Mouse (Mus musculus): Measurements from ENCODE around the gene BC035947. TPM values are rescaled to one million over a fixed set of nuclear protein-coding genes. Genes with fewer than 3 reads are reported as not detected.
"Not testable (repeated sequence)": the region's sequence is repeated elsewhere in the genome, so short reads cannot be mapped to it uniquely, and the experiment has no call there.

The BC035947 gene
- polyA plus RNA-seq, 2 experiments: 0.06 to 0.72 TPM

DNA sequence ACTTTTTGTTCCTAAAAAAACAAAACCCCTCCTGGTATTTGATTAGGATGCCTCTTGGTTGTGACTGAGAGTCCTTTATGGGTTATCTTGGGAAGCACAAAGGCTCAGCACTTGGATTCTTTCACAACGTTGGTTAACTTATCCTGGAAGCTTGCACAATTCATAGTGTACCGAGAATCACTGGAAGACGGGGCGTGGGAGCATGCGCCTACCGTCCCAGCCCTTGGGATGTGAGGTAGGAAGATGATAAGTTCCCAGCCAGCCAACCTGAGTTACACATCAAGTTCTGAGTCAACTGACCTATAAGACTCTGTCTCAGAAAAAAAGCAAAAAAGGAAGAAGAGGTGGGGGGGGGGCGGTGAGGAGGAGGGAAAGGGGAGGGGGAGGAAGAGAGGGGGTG, 6.9 kb upstream of the BC035947 start:
- Histone ChIP-seq H3K9ac (ENCODE audit: low read depth, low read length, severe bottlenecking) (no peak overlapping the region), H3K4me3 (replicated peaks; ENCODE audit: low read length) (no peak overlapping the region), H3K9me3 (ENCODE audit: control insufficient read depth, low read length) (no peaks in the 10 kb centered on the region), H3K36me3 (ENCODE audit: control insufficient read depth, insufficient read depth, low read length) (no peaks in the 10 kb centered on the region), H3K4me2 (replicated peaks; ENCODE audit: low read depth, low read length, severe bottlenecking) (no peak overlapping the region), H3K27me3 (ENCODE audit: control insufficient read depth, insufficient read depth, low read length) (no peaks in the 10 kb centered on the region), H3K27ac (replicated peaks; ENCODE audit: low read depth, low read length) (no peak overlapping the region), H3K4me1 (ENCODE audit: control insufficient read depth, insufficient read depth, low read length) (no peaks in the 10 kb centered on the region)
- DNase-seq (ENCODE audit: low spot score): no peak
- 91% methylated on average over 7 of the region's 7 CpGs for WGBS
- no peak for TF ChIP-seq POLR2A (IDR thresholded peaks at IDR 0.05; ENCODE audit: borderline replicate concordance, extremely low read depth, insufficient read depth, insufficient read length)
- ATAC-seq (ENCODE audit: low FRiP score, low read depth): no peak

DNA sequence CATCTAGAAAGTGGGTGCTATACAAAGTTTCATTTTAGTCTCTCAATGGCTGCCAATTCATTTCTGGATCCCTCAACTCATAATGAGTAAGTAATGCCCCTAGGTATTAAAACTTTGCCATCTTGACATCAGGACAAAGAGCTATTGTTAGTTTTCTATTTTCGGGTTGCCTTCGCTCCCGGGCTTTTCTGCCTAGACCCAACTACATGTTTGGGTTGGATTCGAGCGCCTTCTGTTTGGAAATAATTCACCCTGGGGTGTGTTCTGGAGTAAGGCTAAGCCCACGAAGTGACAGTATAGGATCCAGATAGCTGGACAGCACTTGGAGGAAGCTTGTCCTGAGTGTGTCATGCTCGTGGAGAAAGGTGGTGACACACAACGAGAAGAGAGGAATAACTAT, 798 bp upstream of the BC035947 start:
- no peaks in the 10 kb centered on the region for H3K9me3 ChIP-seq (ENCODE audit: control insufficient read depth, low read length)
- no peaks in the 10 kb centered on the region for H3K36me3 ChIP-seq (ENCODE audit: control insufficient read depth, insufficient read depth, low read length)
- no peak overlapping the region for H3K4me2 ChIP-seq (replicated peaks; ENCODE audit: low read depth, low read length, severe bottlenecking)
- no peak for TF ChIP-seq POLR2A (IDR thresholded peaks at IDR 0.05; ENCODE audit: borderline replicate concordance, extremely low read depth, insufficient read depth, insufficient read length)
- no peak for DNase-seq (ENCODE audit: low spot score)
- H3K4me3 ChIP-seq (replicated peaks; ENCODE audit: low read length): no peak overlapping the region
- H3K27me3 ChIP-seq (ENCODE audit: control insufficient read depth, insufficient read depth, low read length): peaks cover 5% of the 10 kb centered on the region; the same call in 1 of the 2 replicates
- peaks cover 4% of the 10 kb centered on the region; the same call in 1 of the 2 replicates for H3K4me1 ChIP-seq (ENCODE audit: control insufficient read depth, insufficient read depth, low read length)
- WGBS: 80% methylated on average over 8 of the region's 8 CpGs
- no peak overlapping the region for H3K9ac ChIP-seq (ENCODE audit: low read depth, low read length, severe bottlenecking)
- no peak for ATAC-seq (ENCODE audit: low FRiP score, low read depth)
- H3K27ac ChIP-seq (replicated peaks; ENCODE audit: low read depth, low read length): no peak overlapping the region

DNA sequence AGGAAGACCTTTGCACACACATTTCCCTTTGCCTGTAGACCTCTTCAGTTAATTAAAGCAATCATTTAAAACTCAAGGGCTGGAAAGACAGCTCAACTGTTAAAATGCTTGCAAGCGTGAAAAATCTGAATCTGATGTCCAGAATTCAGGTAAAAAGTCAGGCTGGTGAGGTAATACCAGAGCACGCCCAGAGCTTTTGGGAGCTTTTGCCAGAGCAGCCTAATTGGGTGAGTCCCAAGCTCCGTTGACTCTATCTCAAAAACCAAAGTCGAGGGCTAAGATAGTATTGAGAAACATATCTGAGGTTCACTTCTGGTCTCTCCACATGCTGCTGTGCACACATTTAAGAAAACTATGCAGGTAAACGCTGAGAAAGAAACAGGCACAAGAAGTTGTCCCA, 1.1 kb downstream of the BC035947 start, which contains the start of gene Mogat1:
TSS of gene Mogat1 (plus strand) at position 130 of the 400 bp plus-strand sequence.
- no peak for ATAC-seq (ENCODE audit: low FRiP score, low read depth)
- H3K27ac ChIP-seq (replicated peaks; ENCODE audit: low read depth, low read length): no peak within 1 kb of the TSS
- no peak for TF ChIP-seq POLR2A (IDR thresholded peaks at IDR 0.05; ENCODE audit: borderline replicate concordance, extremely low read depth, insufficient read depth, insufficient read length)

DNA sequence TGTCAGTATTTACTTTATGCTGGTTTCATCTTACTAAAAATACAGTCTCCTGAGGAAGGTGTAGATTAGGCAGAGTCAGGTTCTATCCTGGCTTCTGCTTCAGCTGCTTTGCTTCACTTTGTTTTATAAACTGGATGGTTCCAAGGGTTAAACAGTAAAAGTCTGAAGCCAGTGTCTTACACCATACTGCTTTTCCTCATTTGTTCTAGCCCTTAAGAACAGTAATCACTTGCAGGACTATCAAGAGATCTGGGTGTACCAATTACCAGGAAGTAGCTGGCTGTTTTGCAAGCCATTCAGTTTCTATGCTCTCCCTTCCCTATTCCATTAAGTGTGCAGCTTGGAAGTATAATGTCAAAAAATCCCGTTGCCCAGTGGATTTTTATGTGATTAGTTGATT, 4.8 kb downstream of the BC035947 start:
- Histone ChIP-seq H3K4me3 (replicated peaks; ENCODE audit: low read length) (no peak overlapping the region), H3K36me3 (ENCODE audit: control insufficient read depth, insufficient read depth, low read length) (no peaks in the 10 kb centered on the region), H3K4me2 (replicated peaks; ENCODE audit: low read depth, low read length, severe bottlenecking) (no peak overlapping the region), H3K9ac (ENCODE audit: low read depth, low read length, severe bottlenecking) (no peak overlapping the region), H3K9me3 (ENCODE audit: control insufficient read depth, low read length) (no peaks in the 10 kb centered on the region), H3K4me1 (ENCODE audit: control insufficient read depth, insufficient read depth, low read length) (peaks cover 4% of the 10 kb centered on the region; the same call in 1 of the 2 replicates), H3K27me3 (ENCODE audit: control insufficient read depth, insufficient read depth, low read length) (peaks cover 5% of the 10 kb centered on the region; the same call in 1 of the 2 replicates), H3K27ac (replicated peaks; ENCODE audit: low read depth, low read length) (no peak overlapping the region)
- no peak for TF ChIP-seq POLR2A (IDR thresholded peaks at IDR 0.05; ENCODE audit: borderline replicate concordance, extremely low read depth, insufficient read depth, insufficient read length)
- ATAC-seq (ENCODE audit: low FRiP score, low read depth): no peak
- whole genome bisulfite sequencing: 42% methylated on average over 1 of the region's 1 CpGs
- DNase-seq (ENCODE audit: low spot score): no peak

More for the DNA sequence above, 1.1 kb downstream of the BC035947 start, which contains the start of gene Mogat1:
- Histone ChIP-seq H3K4me3 (replicated peaks; ENCODE audit: low read length) (peak within 1 kb of the TSS; percentile 32), H3K9ac (ENCODE audit: low read depth, low read length, severe bottlenecking) (peak within 1 kb of the TSS; percentile 41), H3K4me2 (replicated peaks; ENCODE audit: low read depth, low read length, severe bottlenecking) (peak within 1 kb of the TSS; percentile 58), H3K4me1 (ENCODE audit: control insufficient read depth, insufficient read depth, low read length) (peaks cover 4% of the 10 kb centered on the region; the same call in 1 of the 2 replicates), H3K36me3 (ENCODE audit: control insufficient read depth, insufficient read depth, low read length) (no peaks in the 10 kb centered on the region), H3K27me3 (ENCODE audit: control insufficient read depth, insufficient read depth, low read length) (peaks cover 5% of the 10 kb centered on the region; the same call in 1 of the 2 replicates), H3K9me3 (ENCODE audit: control insufficient read depth, low read length) (no peaks in the 10 kb centered on the region)
- WGBS: 69% methylated on average over 5 of the region's 5 CpGs
- no peak for DNase-seq (ENCODE audit: low spot score)

DNA sequence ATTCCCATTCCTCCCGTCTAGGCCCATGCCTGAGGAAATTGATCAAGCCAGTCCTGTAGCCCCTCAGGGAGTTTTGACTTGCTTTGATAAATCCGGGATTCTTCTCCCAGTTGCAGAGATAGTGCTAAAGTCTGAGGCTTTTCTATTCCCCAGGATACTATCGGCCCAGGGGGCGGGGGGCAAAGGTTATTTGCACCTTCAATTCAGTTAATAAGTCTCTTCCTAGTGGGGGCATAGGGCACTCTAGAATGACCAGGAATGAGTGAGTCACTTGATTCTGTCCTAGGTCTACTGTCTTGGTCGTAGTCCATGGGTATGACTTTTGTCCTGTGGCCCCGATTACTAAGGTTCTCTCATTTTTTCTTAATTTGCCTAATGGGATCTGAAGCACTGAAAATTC, 9.4 kb downstream of the BC035947 start:
- no peaks in the 10 kb centered on the region for H3K4me1 ChIP-seq (ENCODE audit: control insufficient read depth, insufficient read depth, low read length)
- WGBS: 86% methylated on average over 6 of the region's 6 CpGs
- TF ChIP-seq POLR2A (IDR thresholded peaks at IDR 0.05; ENCODE audit: borderline replicate concordance, extremely low read depth, insufficient read depth, insufficient read length): no peak
- ATAC-seq (ENCODE audit: low FRiP score, low read depth) (no peak), DNase-seq (ENCODE audit: low spot score) (no peak)
- no peak overlapping the region for H3K4me3 ChIP-seq (replicated peaks; ENCODE audit: low read length)
- no peak overlapping the region for H3K9ac ChIP-seq (ENCODE audit: low read depth, low read length, severe bottlenecking)
- H3K4me2 ChIP-seq (replicated peaks; ENCODE audit: low read depth, low read length, severe bottlenecking): no peak overlapping the region
- no peak overlapping the region for H3K27ac ChIP-seq (replicated peaks; ENCODE audit: low read depth, low read length)
- H3K27me3 ChIP-seq (ENCODE audit: control insufficient read depth, insufficient read depth, low read length): no peaks in the 10 kb centered on the region
- no peaks in the 10 kb centered on the region for H3K36me3 ChIP-seq (ENCODE audit: control insufficient read depth, insufficient read depth, low read length)
- no peaks in the 10 kb centered on the region for H3K9me3 ChIP-seq (ENCODE audit: control insufficient read depth, low read length)

DNA sequence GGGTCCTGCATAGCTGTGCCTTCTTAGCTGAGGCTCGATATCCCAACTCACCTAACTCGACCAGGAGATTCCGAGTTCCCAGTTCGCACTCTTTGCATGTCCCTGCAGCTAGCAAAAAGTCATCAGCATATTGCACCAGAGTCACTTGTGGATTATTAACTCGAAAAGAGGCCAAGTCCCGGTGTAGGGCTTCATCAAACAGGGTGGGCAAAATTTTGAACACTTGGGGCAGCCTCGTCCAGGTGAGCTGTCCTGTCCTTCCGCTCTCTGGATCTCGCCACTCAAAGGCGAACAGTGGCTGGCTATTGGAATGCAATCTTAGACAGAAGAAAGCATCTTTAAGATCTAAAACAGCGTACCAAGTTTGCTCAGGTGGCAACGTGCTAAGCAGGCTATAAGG, 10.1 kb downstream of the BC035947 start:
- DNase-seq (ENCODE audit: low spot score); ATAC-seq (ENCODE audit: low FRiP score, low read depth); H3K36me3 ChIP-seq (ENCODE audit: control insufficient read depth, insufficient read depth, low read length); H3K27me3 ChIP-seq (ENCODE audit: control insufficient read depth, insufficient read depth, low read length); H3K9ac ChIP-seq (ENCODE audit: low read depth, low read length, severe bottlenecking); H3K27ac ChIP-seq (replicated peaks; ENCODE audit: low read depth, low read length); H3K4me1 ChIP-seq (ENCODE audit: control insufficient read depth, insufficient read depth, low read length); H3K4me3 ChIP-seq (replicated peaks; ENCODE audit: low read length); H3K9me3 ChIP-seq (ENCODE audit: control insufficient read depth, low read length); H3K4me2 ChIP-seq (replicated peaks; ENCODE audit: low read depth, low read length, severe bottlenecking): not testable (repeated sequence)
- 90% methylated on average over 12 of the region's 12 CpGs for WGBS
